Mouse (Mus musculus) kidney, embryonic 14.5 days (tissue): ENCODE measurements around the gene H2-Q7. TPM values are rescaled to one million over a fixed set of nuclear protein-coding genes. Genes with fewer than 3 reads are reported as not detected.
"Not testable (repeated sequence)": the region's sequence is repeated elsewhere in the genome, so short reads cannot be mapped to it uniquely, and the experiment has no call there.

Experiments
- ATAC-seq: fragments of 200-750 bp; cut with Nextera tagmentation; 2 replicates; pipeline ENCODE4 v1.8.0; 2017; ENCODE audit warnings: moderate number of reproducible peaks, mild to moderate bottlenecking, moderate TSS enrichment, moderate library complexity; ENCODE audit not compliant: low FRiP score, low TSS enrichment
- H3K27ac ChIP-seq: fragments of 300-500 bp; sonication (generic); 2 replicates; pipeline ENCODE4 v1.5.1; 2014; ENCODE audit warnings: low read depth, mild to moderate bottlenecking, low read length, moderate library complexity, mixed read lengths
- H3K27me3 ChIP-seq: fragments of 300-500 bp; sonication (generic); 2 replicates; pipeline ENCODE4 v1.6.1; 2014; ENCODE audit warnings: mild to moderate bottlenecking, low read length; ENCODE audit not compliant: control insufficient read depth, insufficient read depth
- H3K36me3 ChIP-seq: fragments of 300-500 bp; sonication (generic); 2 replicates; pipeline ENCODE4 v1.6.1; 2014; ENCODE audit warnings: low read length, mixed read lengths; ENCODE audit not compliant: control insufficient read depth, insufficient read depth
- H3K4me1 ChIP-seq: fragments of 300-500 bp; sonication (generic); 2 replicates; pipeline ENCODE4 v1.6.1; 2014; ENCODE audit warnings: low read length, mixed read lengths; ENCODE audit not compliant: control insufficient read depth, insufficient read depth
- H3K4me2 ChIP-seq: fragments of 300-500 bp; sonication (generic); replicated peaks from 2 replicates; pipeline ENCODE4 v1.6.1; 2014; ENCODE audit warnings: low read depth, mild to moderate bottlenecking, low read length
- H3K4me3 ChIP-seq: fragments of 300-500 bp; sonication (generic); 2 replicates; pipeline ENCODE4 v1.5.1; 2014; ENCODE audit warnings: mild to moderate bottlenecking, low read length
- H3K9ac ChIP-seq: fragments of 300-500 bp; sonication (generic); 2 replicates; pipeline ENCODE4 v1.6.1; 2014; ENCODE audit warnings: low read depth, mild to moderate bottlenecking, low read length, moderate library complexity
- H3K9me3 ChIP-seq: fragments of 300-500 bp; sonication (generic); 2 replicates; pipeline ENCODE4 v1.6.1; 2016; ENCODE audit warnings: low read length; ENCODE audit not compliant: control insufficient read depth
- WGBS: fragments of 180-500 bp; shearing (Covaris S2); extraction: QIAGEN DNeasy Blood & Tissue Kit; methylation state at CpG from one replicate; pipeline ENCODE4 v1.1.7; 2014; 5-methylcytosine and 5-hydroxymethylcytosine counted together
- polyA plus RNA-seq: library from polyadenylated mRNA; unstranded; fragments of >200 nt; fragmentation: Nextera tagmentation; extraction: Ambion mirVana; gene quantifications from 2 replicates; pipeline ENCODE4 v1.2.1, GENCODE M21; 2014

The H2-Q7 gene
- polyA plus RNA-seq, 1 experiment from 2014 or later, result 15.4 TPM

DNA sequence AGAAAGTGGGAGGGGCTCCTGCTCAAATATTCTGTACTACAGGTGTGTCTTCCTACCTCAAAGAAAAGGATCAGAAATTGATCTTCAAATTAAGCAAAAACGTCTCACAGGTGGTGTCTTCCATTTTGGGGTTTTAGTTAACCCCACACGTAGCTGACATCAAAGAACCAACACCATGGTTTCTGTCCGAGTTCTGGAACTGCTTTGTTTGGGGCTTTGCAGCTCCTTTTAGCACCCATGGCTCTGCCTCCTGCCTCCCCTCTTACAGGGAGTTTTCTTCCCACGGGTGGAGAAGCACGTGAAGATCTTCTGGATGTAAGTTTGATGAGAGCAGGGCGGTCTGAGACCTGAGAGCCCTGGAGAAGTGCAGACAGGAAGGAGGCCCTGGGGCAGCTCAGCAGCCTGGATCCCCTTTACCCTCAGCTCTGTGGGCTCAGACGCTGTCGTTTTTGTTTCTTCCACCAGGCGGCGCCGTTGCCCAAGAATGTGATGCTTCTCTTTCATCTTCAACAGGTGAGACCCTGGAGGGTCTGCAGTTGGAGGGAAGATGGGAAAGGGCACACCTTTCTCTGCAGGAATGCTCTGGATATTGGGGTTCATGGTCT, 18.6 kb upstream of the H2-Q7 start:
- not testable (repeated sequence) for H3K9ac ChIP-seq, H3K4me3 ChIP-seq, H3K4me1 ChIP-seq, H3K36me3 ChIP-seq, ATAC-seq, H3K27me3 ChIP-seq, H3K4me2 ChIP-seq, H3K27ac ChIP-seq, H3K9me3 ChIP-seq
- WGBS, result 15% methylated on average over 11 of the region's 11 CpGs

DNA sequence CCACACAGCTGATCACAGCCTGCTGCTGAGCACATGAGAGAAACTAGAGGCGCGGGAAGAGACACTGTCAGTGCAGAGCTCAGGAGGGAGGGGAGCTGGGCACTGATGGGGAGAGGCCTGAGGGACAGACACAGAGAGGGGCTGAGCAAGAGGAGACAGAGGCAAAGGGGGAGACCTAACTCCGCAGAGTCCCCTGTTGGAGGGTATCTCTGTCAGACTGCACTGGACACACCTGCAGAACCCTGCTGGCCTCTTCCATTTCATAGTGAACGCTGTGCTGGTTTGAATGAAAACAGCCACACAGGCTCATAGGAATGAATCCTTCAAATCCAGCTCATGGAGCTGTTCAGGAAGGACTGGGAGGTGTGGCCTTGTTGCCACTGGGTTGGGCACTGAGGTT, 17.6 kb upstream of the H2-Q7 start:
- H3K36me3 ChIP-seq, H3K9me3 ChIP-seq, H3K9ac ChIP-seq, H3K4me3 ChIP-seq, ATAC-seq, H3K4me1 ChIP-seq, H3K4me2 ChIP-seq, H3K27ac ChIP-seq: not testable (repeated sequence)
- 90% methylated on average over 4 of the region's 4 CpGs for WGBS
- peaks cover 17% of the 10 kb centered on the region for H3K27me3 ChIP-seq

DNA sequence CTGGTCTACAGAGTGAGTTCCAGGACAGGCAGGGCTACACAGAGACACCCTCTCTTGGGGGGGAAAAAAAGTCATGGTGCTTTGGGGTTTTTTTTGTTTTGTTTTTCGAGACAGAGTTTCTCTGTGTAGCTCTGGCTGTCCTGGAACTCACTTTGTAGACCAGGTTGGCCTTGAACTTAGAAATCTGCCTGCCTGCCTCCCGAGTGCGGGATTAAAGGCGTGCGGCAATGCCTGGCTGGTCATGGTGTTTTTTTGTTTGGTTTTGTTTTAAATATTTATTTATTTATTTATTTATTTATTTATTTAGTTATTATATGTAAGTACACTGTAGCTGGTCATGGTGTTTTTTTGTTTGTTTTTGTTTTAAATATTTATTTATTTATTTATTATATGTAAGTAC, 16.6 kb upstream of the H2-Q7 start:
- not testable (repeated sequence) for H3K9me3 ChIP-seq, ATAC-seq, H3K27ac ChIP-seq, H3K4me1 ChIP-seq, H3K9ac ChIP-seq, H3K4me3 ChIP-seq, H3K4me2 ChIP-seq, H3K36me3 ChIP-seq
- peaks cover 17% of the 10 kb centered on the region for H3K27me3 ChIP-seq
- 91% methylated on average over 5 of the region's 5 CpGs for WGBS

DNA sequence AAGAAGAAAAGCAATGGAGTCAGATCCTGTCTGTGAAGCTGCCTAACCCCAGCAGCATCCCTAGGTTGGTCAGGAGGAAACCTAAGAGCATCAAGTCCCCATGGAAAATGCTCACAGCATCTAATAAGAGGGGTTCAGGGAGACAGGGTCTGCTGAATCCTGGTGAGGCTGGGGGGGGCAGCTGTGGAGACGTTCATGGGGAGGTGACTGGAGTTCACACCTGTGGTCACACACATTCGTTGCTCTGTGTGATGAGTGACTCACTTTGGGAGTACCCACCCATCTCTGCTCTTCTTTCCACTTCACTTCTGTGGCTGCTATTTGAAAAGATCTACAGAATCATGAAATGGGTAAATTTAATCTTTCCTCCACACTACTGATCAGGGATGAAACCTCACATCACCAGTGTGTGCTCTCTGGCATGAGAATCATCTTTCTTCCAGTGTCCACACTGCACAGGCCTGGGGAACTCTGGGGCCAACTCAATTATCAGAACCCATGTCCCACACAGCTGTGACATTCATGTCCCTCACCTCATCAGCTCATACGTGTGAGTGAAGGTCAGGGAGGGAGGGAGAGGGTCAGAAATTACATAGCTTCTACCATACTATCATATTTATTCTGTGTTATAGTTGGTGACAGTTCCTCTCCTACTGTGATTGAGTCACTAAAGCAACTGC, 15.7 kb upstream of the H2-Q7 start:
- not testable (repeated sequence) for H3K4me3 ChIP-seq, ATAC-seq, H3K4me1 ChIP-seq, H3K4me2 ChIP-seq, H3K36me3 ChIP-seq, H3K9ac ChIP-seq, H3K27ac ChIP-seq, H3K9me3 ChIP-seq
- 66% methylated on average over 3 of the region's 3 CpGs for WGBS
- H3K27me3 ChIP-seq, result peaks cover 17% of the 10 kb centered on the region

DNA sequence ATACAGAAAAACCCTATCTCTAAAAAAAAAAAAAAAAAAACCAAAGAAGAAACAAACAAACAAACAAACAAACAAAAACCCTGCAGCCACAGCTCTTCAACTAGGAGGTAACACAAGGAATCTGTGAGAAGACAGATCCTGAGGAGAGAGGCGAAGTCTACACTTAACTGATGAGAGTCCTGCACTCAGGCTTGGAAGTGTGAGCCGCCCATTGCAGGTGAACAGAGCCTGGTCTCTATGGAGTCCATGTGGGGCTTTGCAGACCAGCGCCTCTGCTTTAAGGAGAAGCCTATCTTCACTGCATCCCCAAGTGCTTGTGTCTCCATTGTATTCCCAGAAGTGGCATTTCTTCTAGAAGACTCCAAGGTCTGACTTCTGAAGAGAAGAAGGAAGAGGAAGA, 14.8 kb upstream of the H2-Q7 start:
- H3K36me3 ChIP-seq, ATAC-seq, H3K4me2 ChIP-seq, H3K27ac ChIP-seq, H3K9ac ChIP-seq, H3K4me3 ChIP-seq, H3K4me1 ChIP-seq, H3K9me3 ChIP-seq: not testable (repeated sequence)
- H3K27me3 ChIP-seq, result peaks cover 17% of the 10 kb centered on the region
- 85% methylated on average over 3 of the region's 3 CpGs for WGBS

DNA sequence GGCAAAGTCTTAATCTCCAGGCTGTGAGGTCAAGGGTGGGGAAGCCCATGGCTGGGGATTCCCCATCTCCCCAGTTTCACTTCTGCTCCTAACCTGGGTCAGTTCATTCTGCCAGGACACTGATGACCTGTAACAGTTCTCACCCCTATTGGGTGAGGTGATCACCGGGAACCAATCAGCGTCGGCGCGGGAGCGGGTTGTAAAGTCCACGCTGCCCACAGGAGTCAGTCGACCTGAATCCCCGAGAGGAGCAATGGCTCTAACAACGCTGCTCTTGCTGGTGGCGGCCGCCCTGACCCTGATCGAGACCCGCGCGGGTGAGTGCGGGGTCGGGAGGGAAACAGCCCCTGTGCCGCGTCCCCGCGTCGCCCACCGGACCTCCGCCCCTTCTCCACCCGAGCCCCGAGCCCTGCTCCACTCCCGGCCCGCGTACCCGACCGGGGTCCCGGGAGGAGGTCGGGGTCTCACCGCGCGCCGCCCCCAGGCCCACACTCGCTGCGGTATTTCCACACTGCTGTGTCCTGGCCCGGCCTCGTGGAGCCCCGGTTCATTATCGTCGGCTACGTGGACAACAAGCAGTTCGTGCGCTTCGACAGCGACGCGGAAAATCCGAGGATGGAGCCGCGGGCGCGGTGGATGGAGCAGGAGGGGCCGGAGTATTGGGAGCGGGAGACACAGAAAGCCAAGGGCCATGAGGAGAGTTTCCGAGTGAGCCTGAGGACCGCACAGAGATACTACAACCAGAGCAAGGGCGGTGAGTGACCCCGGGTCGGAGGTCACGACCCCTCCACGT, 14.1 kb upstream of the H2-Q7 start, which contains the start of gene H2-Q6:
Gene H2-Q6 (plus strand): TSS at position 227 of the 793 bp plus-strand sequence.
- peak within 1 kb of the TSS; percentile 40 for H3K4me3 ChIP-seq
- H3K9me3 ChIP-seq, H3K36me3 ChIP-seq, H3K4me1 ChIP-seq, H3K27ac ChIP-seq: not testable (repeated sequence)
- ATAC-seq, result peak; percentile 71
- H3K9ac ChIP-seq, result peak within 1 kb of the TSS; percentile 37; the same call in 1 of the 2 replicates
- H3K4me2 ChIP-seq, result peak within 1 kb of the TSS; percentile 61
- WGBS, result 1% methylated on average over 52 of the region's 66 CpGs
- H3K27me3 ChIP-seq, result peaks cover 17% of the 10 kb centered on the region

DNA sequence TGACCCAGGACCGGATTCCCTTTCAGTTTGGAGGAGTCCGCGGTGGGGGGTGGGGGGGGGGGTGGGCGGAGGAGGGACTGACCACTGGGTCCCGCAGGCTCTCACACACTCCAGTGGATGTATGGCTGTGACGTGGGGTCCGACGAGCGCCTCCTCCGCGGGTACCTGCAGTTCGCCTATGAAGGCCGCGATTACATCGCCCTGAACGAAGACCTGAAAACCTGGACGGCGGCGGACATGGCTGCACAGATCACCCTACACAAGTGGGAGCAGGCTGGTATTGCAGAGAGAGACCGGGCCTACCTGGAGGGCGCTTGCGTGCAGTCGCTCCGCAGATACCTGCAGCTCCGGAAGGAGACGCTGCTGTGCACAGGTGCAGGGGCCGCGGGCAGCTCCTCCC, 13.5 kb upstream of the H2-Q7 start:
- not testable (repeated sequence) for H3K9me3 ChIP-seq, H3K9ac ChIP-seq, H3K27ac ChIP-seq, H3K36me3 ChIP-seq, H3K4me1 ChIP-seq
- H3K27me3 ChIP-seq, result peaks cover 17% of the 10 kb centered on the region
- WGBS, result 13% methylated on average over 27 of the region's 28 CpGs
- peak overlapping the region; percentile 61 for H3K4me2 ChIP-seq
- H3K4me3 ChIP-seq, result peak overlapping the region; percentile 40; the same call in 1 of the 2 replicates
- ATAC-seq, result peak; percentile 61

DNA sequence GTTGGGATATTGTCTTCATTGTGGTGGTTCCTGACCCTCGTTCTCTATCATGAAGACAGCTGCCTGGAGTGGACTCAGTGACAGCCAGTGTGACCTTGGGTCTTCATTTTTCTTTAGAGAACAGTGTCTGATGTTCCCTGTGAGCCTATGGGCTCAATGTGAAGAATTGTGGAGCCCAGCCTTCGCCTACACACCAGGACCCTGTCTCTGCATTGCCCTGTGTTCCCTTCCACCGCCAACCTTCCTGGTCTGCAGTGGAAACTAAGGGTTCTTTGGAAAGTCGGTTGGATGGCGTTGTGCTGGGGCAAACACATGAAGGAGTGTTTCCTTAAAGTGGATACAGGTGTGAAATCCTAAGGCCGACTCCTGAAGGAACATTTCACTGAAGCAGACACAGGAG, 10.1 kb upstream of the H2-Q7 start:
- H3K27me3 ChIP-seq, result peaks cover 17% of the 10 kb centered on the region
- 86% methylated on average over 6 of the region's 6 CpGs for WGBS
- H3K4me3 ChIP-seq, H3K4me2 ChIP-seq, H3K36me3 ChIP-seq, H3K9me3 ChIP-seq, H3K4me1 ChIP-seq, H3K9ac ChIP-seq, ATAC-seq, H3K27ac ChIP-seq: not testable (repeated sequence)

DNA sequence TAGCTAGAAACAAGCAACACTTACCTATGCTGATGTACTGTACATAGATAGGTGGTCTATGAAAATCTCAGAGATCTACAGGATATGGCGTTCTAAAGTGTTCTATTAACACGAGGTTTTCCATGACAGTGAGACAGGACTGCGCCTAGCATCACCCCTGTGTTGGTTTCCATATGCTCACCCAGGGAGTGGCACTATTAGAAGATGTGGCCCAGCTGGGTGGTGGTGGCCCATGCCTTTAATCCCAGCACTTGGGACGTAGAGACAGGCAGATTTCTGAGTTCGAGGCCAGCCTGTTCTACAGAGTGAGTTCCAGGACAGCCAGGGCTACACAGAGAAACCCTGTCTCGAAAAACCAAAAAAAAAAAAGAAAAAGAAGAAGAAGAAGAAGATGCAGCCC, 8.3 kb upstream of the H2-Q7 start:
- not testable (repeated sequence) for H3K9me3 ChIP-seq, ATAC-seq, H3K4me1 ChIP-seq, H3K4me2 ChIP-seq, H3K27ac ChIP-seq, H3K27me3 ChIP-seq, H3K9ac ChIP-seq, H3K4me3 ChIP-seq, H3K36me3 ChIP-seq
- 90% methylated on average over 6 of the region's 6 CpGs for whole genome bisulfite sequencing
